Mouse (Mus musculus): ENCODE data around the gene Lce1f. TPM values are rescaled to one million over a fixed set of nuclear protein-coding genes. Genes with fewer than 3 reads are reported as not detected.
"Not testable (repeated sequence)": the region's sequence is repeated elsewhere in the genome, so short reads cannot be mapped to it uniquely, and the experiment has no call there.

Lce1f gene
- not detected for total RNA-seq (2021)
- long read RNA-seq, experiment 1, result 0 reads
- long read RNA-seq, experiment 2, result 0 reads

DNA sequence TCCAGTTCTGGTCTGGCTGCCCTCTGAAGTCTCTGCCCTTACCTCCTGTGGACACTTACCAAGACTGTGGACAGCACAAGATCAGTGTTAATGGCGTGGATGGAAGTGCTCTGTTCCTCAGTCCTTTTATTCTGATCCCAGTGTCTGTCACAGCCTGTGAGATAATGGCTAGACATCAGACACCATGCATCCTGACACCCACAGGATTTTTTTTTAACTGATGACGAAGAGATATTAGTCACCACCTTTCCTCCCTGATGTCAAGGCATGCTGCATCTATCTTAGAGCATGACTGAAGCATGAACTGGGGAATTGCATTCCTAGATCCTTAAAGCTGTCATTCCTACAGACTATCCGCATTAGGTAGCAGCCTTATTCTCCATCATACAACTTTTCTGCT, at the start of gene Lce1f:
TSS of gene Lce1f (minus strand) at position 101 of the 400 bp plus-strand sequence.
- DNase-seq, result no peak
- intact Hi-C loops (cut with DNase I), result no loop called here

DNA sequence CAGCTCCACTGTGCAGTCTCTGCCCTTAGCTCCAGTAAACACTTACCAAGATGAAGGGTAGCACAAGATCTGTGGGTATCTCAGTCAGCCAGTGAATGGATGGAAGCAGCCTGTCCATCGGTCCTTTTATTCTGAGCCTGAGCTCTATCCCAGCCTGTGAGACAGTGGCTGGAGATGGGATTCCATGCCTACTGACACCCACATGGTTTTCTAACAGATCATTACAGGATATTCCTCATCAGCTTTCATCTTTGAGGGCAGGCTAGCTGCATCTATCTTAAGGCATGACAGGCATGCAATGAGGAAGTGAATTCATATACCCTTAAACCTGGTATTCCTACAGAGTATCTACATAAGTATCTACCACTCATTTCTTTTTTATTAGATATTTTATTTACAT, 44.8 kb upstream of the Lce1f start, which contains the start of gene Lce1h:
TSS of gene Lce1h (minus strand) at position 101 of the 400 bp plus-strand sequence.
- no peak for DNase-seq
- intact Hi-C loops (cut with DNase I), result no loop called here

DNA sequence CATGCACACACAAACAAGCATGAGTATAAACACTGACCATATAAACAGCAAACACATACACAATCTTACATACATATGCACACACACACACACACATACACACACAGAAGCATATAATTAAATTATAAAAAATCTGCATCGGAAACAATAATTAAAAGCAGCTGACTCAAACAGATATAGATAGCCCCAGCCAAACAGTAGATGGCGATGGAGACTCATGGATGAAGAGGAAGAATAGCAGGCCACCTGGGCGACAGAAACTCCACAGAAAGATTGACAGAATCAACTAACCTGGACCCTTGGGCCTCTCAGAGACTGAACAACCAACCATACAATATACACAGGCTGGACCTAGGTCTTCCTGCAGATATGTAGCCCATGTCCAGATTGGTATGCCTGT, 33.0 kb upstream of the Lce1f start:
- intact Hi-C loops (cut with DNase I), result no loop called here
- no peak for DNase-seq

DNA sequence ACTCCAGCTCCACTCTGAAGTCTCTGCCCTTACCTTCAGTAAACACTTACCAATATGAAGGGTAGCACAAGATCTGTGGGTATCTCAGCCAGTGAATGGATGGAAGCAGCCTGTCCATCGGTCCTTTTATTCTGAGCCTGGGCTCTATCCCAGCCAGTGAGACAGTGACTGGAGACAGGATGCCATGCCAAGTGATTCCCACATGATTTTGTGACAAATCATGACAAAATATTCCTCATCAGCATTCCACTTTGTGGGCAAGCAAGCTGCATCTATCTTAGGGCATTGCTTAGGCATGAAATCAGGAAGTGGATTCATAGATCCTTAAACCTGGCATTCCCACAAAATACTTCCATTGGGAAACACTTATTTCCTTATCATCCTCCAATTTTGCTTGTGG, 32.1 kb upstream of the Lce1f start, which contains the start of gene Lce1g:
TSS of gene Lce1g (minus strand) at position 101 of the 400 bp plus-strand sequence.
- no peak for DNase-seq
- intact Hi-C loops (cut with DNase I), result no loop called here

DNA sequence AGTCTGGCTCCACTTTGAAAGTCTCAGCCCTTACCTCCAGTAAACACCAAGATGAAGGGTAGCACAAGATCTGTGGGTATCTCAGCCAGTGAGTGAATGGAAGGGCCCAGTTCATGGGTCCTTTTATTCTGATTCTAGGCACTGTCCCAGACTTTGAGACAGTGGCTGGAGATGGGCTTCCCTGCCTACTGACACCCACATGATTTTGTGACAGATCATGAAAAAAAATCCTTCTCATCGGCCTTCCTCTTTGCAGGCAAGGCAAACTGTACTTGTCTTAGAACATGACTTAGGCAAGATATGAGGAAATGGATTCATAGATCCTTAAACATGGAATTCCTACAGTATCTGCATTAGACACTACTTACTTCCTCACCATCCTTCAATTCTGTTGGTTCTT, 18.8 kb upstream of the Lce1f start, which contains the start of gene Gm38119:
TSS of gene Gm38119 (minus strand) at position 101 of the 400 bp plus-strand sequence.
- intact Hi-C loops (cut with DNase I), result no loop called here
- no peak for DNase-seq

DNA sequence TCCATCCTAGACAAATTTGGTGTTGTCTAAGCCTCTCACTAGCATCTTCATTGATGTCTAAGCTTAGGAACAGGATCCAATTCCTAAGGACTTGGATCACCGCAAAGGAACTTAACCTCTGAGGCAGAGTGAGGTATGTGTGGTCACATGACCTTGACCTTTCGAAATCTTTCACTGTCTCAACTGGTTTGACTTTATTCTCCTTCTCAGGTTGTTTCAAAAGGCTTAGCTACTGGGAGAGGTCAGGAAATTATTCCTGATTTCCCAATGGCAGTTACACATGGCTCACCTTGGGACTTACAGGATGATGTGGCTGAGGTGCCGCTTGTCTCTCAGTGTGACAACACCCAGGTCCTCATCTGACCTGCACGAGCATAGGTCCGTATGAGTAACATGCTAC, 2.5 kb upstream of the Lce1f start:
- DNase-seq, result no peak
- intact Hi-C loops (cut with DNase I), result no loop called here

DNA sequence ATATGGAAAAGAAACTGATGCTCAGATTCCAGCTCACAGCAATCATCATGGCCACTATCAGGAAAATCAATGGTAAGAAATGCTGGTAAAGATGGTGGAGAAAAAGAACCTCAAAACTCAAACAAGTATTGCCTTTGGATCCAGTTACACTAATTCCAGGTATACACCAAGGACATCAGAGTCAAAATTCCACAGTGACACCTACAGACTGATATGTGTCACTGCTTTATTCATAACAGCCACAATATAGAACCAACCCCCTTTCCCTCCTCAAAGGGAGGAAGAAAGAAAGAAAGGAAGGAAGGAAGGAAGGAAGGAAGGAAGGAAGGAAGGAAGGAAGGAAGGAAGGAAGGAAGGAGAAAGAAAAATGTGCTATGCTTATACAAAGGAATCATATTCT, 5.0 kb downstream of the Lce1f start:
- intact Hi-C loops (cut with DNase I), result no loop called here
- DNase-seq, result no peak

DNA sequence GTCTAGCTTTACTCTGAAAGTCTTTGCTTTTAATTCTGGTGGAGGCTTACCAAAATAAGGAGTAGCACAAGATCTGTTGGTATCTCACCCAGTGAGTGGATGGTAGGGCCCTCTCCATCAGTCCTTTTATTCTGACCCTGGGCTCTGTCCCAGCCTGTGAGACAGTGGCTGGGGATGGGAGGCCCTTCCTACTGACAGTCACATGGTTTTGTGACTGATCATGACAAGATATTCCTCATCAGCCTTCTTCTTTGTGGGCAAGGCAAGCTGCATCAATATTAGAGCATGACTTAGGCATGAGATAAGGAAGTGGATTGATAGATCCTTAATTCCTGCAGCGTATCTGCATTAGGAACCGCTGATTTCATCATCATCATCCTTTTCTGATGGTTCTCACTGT, 11.2 kb downstream of the Lce1f start, which contains the start of gene Lce1e:
TSS of gene Lce1e (minus strand) at position 101 of the 400 bp plus-strand sequence.
- DNase-seq, result no peak
- intact Hi-C loops (cut with DNase I), result no loop called here

DNA sequence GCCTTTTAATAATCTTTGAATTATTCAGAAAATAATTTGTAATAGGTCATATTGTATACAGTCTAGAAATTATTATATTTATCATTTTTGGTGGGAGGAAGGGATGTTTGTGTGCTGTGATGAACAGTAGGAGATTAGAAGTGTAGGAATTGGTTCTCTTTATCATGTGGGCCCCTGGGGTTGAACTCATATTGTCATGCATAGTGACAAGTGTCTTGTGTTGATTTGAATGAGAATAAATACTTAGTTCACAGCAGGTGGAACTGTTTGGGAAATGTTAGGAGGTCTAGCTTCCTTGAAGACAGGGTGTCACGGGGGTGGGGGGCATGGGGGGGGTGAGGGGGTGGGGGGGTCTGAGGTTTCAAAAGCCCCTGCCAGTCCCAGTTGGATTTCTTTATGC, 25.5 kb downstream of the Lce1f start:
- DNase-seq, result no peak
- intact Hi-C loops (cut with DNase I), result no loop called here

DNA sequence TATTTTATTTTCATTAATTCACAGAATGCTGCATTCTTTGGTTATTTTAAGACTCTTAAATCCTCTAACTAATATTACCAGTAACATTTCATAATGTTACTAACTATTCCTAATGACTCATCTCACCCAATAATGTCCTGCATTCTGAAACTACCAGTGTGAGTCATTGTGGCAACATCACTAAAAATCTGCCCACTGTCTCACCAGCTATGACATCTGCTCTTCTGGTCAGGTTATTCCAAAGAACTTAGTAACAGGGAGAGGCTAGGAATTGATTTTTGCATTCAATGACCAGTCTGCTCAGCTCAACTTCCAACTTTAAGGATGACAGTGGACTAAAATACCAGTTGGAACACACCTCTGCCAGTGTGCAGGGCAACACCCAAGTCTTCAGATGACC, 28.5 kb downstream of the Lce1f start:
- DNase-seq, result no peak
- intact Hi-C loops (cut with DNase I), result no loop called here

DNA sequence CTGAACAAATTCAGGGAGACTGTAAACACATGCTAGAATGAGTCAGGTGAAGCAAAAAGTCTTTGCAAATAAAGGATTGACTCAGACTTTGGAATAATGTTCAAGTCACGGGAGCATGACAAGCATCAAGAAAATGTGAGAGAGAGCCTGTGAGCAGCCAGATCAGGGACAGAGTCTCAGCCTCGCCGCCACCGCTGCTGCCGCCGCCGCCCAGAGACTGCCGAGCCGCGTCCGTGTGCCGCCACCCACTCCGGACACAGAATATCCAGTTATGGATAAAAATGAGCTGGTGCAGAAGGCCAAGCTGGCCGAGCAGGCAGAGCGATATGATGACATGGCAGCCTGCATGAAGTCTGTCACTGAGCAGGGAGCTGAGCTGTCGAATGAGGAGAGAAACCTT, 31.0 kb downstream of the Lce1f start:
- DNase-seq; intact Hi-C loops (cut with DNase I): not testable (repeated sequence)

DNA sequence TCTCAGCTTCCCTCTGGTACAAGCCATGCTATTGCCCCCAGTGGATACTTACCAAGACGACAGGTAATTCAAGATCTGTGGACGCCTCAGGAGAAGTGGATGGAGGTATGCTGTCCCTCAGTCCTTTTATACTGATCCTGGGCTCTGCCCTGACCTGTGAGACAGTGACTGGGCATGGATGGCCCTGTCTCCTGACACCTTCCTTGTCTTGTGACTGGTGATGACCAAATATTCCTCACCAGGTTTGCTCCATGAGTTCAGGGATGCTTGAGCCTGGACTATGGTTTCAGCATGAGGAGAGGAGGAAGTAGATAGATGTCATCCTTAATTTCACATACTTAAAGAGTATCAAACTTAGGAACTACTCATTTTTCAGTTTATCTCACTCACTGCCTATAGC, 33.0 kb downstream of the Lce1f start, which contains the start of gene Lce1d:
TSS of gene Lce1d (minus strand) at position 101 of the 400 bp plus-strand sequence.
- intact Hi-C loops (cut with DNase I), result no loop called here
- DNase-seq, result no peak

DNA sequence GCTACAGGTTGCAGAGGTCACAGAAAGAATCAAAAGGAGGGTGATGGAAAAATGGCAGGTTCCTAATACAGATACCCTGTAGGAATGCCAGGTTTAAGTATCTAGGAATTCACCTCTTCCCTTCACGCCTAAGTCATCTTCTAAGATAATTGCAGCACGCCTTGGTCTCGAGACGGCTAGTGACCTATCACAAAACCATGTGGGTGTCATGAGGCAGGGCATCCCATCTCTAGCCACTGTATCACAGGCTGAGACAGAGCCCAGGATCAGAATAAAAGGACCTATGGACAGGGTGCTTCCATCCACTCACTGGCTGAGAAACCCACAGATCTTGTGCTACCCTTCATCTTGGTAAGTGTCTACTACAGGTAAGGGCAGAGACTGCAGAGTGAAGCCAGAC, 41.2 kb downstream of the Lce1f start, which contains the start of gene Lce1c:
TSS of gene Lce1c (plus strand) at position 301 of the 400 bp plus-strand sequence.
- intact Hi-C loops (cut with DNase I), result no loop called here
- DNase-seq, result no peak

DNA sequence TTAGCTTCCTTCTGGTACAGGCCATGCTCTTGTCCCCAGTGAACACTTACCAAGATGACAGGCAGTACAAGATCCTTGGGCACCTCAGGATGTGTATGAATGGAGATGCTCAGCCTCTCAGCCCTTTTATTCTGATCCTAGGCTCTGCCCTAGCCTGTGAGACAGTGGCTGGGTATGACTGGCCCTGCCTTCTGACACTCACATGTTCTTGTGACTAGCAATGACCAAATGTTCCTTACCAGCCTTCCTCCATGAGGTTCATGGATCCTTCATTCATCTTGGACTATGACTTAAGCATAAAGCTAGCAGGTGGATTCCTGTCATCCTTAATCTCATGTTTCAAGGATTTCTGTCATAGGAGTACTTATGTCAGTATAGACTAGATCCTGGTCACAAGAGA, 49.9 kb downstream of the Lce1f start, which contains the start of gene Lce1a2:
TSS of gene Lce1a2 (minus strand) at position 101 of the 400 bp plus-strand sequence.
- DNase-seq, result no peak
- intact Hi-C loops (cut with DNase I), result no loop called here

Other genes with a start within 250 kb of the Lce1f start
- not detected for gene Sprr1a, start 234.5 kb downstream of the Lce1f start, total RNA-seq (2021)
- gene Sprr4, start 219.9 kb downstream of the Lce1f start, total RNA-seq (2021), result not detected
- gene 2310046K23Rik, start 185.8 kb downstream of the Lce1f start, total RNA-seq (2021), result not detected
- gene Ivl, start 146.6 kb downstream of the Lce1f start, total RNA-seq (2021), result not detected
- gene Smcp, start 131.4 kb downstream of the Lce1f start, total RNA-seq (2021), result not detected
- gene 2210017I01Rik, start 112.9 kb downstream of the Lce1f start, total RNA-seq (2021), result not detected
- not detected for gene Lce6a, start 98.7 kb downstream of the Lce1f start, total RNA-seq (2021)
- gene Lce1a1, start 72.0 kb downstream of the Lce1f start, total RNA-seq (2021), result not detected
- gene Lce1b, start 63.4 kb downstream of the Lce1f start, total RNA-seq (2021), result not detected
- not detected for gene Lce1a2, start 50.0 kb downstream of the Lce1f start, total RNA-seq (2021)
- gene Lce1c, start 41.1 kb downstream of the Lce1f start, total RNA-seq (2021), result not detected
- gene Lce1d, start 33.1 kb downstream of the Lce1f start, total RNA-seq (2021), result not detected
- gene Lce1e, start 11.3 kb downstream of the Lce1f start, total RNA-seq (2021), result not detected
- gene Gm38119, start 18.7 kb upstream of the Lce1f start, total RNA-seq (2021), result not detected
- not detected for gene Lce1g, start 32.0 kb upstream of the Lce1f start, total RNA-seq (2021)
- not detected for gene Lce1h, start 44.7 kb upstream of the Lce1f start, total RNA-seq (2021)
- gene Lce1i, start 58.5 kb upstream of the Lce1f start, total RNA-seq (2021), result not detected
- gene Lce1j, start 70.2 kb upstream of the Lce1f start, total RNA-seq (2021), result not detected
- not detected for gene Lce1k, start 87.5 kb upstream of the Lce1f start, total RNA-seq (2021)
- gene Kprp, start 106.9 kb upstream of the Lce1f start, total RNA-seq (2021), result not detected
- not detected for gene Lce1l, start 130.9 kb upstream of the Lce1f start, total RNA-seq (2021)
- not detected for gene 2310050C09Rik, start 149.9 kb upstream of the Lce1f start, total RNA-seq (2021)
- not detected for gene Lce3a, start 205.9 kb upstream of the Lce1f start, total RNA-seq (2021)
- not detected for gene Lce3b, start 212.6 kb upstream of the Lce1f start, total RNA-seq (2021)
- not detected for gene Lce3c, start 224.1 kb upstream of the Lce1f start, total RNA-seq (2021)
- not detected for gene Lce3d, start 237.0 kb upstream of the Lce1f start, total RNA-seq (2021)
- not detected for gene Lce3e, start 246.7 kb upstream of the Lce1f start, total RNA-seq (2021)